Mouse (Mus musculus) urinary bladder, adult 18-20 months (tissue): ENCODE data around the gene Rhot1.

ENCODE experiments used
- DNase-seq, 2 experiments: peaks; one replicate each; pipeline ENCODE4 v3.0.0; 2022; ENCODE audit warnings: low spot score in 2 of 2, mixed read lengths in 2 of 2

Gene Rhot1

GRCm38 (mm10) chr11:80289701-80290445 lies 81.1 kb downstream of the Rhot1 start:
- DNase-seq = peak; percentile 4 to 9

DNA sequence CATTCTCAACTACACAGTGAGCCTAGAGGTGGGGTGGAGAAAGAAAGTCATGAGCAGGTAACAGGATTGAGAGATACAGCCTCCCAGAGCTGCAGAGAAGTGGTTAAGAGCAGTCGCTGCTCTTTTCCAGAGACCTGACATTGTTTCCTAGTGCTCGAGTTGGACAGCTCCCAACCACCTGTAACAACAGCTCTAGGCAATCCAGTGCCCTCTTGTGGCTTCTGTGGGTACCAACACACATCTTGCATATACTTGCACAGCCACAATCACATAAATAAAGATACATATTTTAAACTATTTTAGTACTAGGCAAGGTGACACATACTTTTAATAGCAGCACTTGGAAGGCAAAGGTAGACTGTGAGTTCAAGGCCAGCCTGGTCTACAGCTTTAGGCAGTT lies 82.2 kb downstream of the Rhot1 start:
- no peak for DNase-seq

- DNase-seq = no peak
Observed at GRCm38 (mm10) chr11:80292463-80292862, 83.6 kb downstream of the Rhot1 start.

- DNase-seq = no peak
Observed at GRCm38 (mm10) chr11:80295066-80295465, 86.2 kb downstream of the Rhot1 start.

DNA sequence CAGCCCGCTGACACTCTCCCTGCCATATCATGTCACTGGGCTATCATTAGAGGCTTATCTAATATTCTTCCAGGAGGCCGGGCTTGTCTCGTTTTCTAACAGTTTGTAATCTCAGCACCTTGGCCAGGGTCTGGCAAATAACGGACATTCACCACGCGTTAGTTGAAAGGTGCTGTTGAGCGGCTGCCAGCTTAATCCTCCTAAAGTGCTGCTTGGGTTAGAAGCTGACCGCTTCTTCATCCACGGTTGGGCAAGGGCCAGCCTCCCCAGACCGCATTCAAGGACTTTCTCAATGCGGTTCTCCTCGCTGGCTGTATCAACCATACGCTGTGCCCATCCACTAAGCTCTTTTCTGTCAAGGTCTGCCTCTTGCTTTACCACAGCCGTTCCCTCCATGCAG lies 87.0 kb downstream of the Rhot1 start:
- DNase-seq = no peak

- DNase-seq = no peak
Observed at GRCm38 (mm10) chr11:80299513-80300235, 90.9 kb downstream of the Rhot1 start.

DNA sequence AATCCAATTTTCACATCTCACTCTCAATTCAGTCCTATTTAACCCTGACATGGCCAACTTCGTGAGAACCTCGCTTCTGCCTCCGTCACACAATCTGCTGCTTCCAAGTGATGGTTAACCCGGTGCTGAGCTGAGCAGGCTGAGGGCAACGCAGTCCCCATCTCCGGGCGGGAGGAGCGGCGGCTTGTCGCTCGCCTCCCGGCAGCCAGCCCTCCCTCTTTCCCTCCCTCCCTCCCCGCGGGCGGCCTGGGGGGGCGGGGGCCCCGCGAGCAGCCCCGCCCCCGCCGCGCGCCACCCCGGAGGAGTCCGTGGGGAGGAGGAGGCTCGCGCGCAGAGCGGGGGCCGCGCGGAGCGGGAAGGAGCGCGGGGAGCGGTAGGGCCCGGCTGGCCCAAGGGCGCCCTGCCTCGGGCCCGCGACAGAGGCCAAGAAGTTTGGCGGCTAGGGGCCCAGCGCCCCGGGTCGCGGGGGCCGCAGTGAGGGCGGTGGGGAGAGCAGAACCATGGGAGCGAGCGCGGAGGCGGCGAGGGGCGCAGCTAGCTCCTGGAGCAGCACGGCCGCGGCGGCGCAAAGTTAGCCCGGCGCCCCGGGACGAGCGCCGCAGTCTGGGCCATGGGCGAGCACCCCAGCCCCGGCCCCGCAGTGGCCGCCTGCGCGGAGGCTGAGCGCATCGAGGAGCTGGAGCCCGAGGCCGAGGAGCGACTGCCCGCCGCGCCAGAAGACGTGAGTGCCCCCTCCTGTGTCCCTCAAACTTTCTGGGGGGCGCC lies 91.9 kb downstream of the Rhot1 start, which contains the start of gene Rhbdl3:
Gene Rhbdl3 (plus strand): TSS at position 362 of the 765 bp plus-strand sequence.
- DNase-seq = peak; percentile 31 to 51

DNA sequence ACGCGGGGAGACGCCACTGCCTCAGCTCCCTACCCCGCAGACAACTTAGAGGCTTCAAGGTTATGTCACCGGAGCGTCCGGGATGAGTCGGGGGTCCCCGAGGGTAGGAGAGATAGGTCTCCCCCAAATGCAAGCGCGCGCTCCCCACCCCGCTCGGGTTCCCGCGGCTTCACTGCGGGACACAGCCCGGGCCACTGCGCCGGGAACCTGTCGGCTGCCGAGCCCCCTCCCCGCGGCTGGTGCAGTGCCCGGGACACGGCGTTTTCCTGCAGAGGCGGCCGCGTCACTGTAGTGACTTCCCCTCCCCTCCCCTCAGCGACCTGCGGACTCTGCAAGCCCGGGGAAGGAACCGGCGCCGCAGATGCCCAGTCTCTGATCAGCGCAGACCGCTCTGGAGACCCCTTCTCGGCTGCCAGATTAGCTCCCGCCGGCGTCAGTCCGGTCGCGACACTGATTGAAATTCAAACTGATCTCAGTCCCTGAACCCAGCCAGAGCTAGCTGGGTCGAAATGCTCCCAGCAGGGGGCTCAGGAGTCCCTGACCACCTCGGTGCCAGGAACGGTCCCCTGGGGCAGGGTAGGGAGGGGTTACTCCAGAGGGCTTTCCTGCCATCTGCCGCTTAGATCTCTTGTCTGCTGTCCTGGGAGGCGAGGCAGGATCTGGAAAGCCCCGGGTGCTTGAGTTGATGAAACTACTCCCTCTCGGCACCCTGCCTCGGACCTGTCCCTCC lies 92.7 kb downstream of the Rhot1 start:
- DNase-seq = peak in 1 of 2 experiments; percentile 55

DNA sequence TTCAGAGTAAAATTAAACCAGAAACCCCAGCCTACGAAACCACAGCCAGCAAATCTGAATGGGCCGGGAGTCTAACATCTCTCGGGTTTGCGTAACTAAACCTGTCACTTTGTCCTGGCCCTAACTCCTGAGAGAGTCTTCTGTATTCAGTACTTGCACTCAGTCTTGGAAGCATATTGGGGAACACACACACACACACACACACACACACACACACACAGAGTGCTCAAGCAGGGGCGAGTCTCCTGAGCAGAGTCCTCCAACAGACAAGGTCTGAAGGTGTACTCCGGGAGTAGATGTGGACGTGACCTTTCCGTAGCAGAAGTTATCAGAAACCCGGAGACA lies 93.2 kb downstream of the Rhot1 start:
- peak in 1 of 2 experiments; percentile 11 for DNase-seq

DNA sequence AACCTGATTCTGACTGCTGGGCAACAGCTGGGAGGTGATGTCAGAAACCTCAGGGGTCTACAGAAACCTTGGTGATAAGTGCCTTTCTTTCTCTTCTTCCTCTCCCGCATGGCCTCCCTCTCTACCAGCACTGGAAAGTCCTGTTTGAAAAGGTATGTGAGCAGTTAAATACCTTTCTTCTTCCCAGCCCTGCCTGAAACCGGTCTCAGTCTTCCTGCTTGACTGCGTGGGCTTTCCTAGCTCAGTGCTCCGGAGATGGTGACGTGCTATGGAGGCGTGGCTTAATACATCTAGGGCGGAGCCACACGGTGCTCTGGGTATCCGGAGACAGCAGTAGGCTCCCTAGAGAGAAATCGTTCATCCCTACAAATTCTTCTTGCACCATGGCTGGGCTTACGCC lies 93.7 kb downstream of the Rhot1 start:
- DNase-seq = peak; percentile 48 to 55

DNA sequence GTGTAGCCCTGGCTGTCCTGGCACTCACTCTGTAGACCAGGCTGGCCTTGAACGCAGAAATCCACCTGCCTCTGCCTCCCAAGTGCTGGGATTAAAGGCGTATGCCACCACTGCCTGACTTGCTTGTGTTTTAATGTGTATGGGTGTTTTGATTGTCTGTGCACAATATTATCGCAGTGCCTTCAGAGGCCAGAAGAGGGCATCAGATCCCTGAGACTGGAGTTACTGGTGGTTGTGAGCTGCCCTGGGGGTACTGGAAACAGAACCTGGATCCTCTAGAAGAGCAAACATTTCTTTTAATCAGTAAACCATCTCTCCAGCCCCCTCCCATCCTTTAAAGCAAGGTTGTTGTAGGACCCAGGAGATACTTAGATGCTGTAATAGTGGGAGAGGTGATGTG lies 94.9 kb downstream of the Rhot1 start:
- DNase-seq = no peak

DNA sequence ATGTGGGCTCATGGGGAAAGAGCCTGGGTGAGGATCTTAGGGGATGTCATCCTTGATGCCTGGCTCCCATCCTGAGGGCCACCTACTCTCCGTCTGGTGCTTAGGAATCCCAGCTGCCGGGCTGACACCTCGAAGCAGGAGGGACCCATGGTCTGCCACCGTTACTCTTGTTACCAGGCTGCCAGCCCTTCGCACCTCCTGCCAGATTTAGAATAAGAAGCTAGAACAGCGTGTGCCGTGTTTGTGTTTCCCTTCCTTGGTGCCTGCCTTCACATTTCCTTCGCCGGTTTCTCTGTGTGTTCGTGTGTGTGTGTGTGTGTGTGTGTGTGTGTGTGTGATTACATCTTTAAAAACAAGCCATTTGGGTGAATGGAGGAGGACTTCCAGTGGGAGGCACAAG lies 96.0 kb downstream of the Rhot1 start:
- DNase-seq = no peak

GRCm38 (mm10) chr11:80308537-80308936 lies 99.7 kb downstream of the Rhot1 start:
- DNase-seq = no peak

DNA sequence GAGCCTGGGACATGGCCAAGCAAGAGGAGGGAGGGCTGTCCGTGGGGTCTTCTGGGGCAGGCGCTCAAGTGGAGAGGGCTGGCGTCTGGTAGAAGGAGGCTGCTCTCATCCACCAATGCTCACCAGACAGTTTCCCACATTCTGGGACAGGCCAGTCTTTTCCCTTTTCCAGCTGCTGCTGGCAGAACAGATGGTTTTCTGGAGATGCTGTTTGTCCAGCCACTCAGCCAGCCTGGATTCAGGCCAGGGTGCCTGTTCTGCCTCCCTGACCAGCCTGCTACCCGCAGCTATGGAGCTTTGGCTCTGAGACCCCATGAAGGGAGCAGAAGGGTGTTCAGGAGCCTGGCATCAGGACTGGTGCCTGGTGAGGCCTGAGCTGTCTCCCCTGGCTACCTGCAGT lies 102.5 kb downstream of the Rhot1 start:
- DNase-seq = no peak

DNA sequence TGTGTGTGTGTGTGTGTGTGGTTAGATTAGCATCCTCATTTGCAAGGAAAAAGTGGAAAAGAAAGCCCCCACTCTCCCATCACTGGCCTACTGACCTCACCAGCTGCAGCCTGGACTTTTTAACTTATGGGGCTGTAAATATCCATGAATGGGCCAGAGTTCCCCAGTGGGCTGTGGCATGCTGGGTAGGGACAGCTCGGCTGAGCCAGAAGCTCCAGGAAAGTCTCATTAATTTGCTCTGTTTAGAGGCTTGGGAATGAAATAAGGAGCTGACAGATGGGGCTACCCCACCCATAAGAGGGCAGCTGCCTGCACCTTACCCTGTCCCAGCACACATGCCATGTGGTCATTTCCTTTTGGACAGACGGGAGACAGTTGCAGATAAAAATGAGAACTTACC lies 103.2 kb downstream of the Rhot1 start:
- no peak for DNase-seq

GRCm38 (mm10) chr11:80312565-80312964 lies 103.7 kb downstream of the Rhot1 start:
- no peak for DNase-seq

DNA sequence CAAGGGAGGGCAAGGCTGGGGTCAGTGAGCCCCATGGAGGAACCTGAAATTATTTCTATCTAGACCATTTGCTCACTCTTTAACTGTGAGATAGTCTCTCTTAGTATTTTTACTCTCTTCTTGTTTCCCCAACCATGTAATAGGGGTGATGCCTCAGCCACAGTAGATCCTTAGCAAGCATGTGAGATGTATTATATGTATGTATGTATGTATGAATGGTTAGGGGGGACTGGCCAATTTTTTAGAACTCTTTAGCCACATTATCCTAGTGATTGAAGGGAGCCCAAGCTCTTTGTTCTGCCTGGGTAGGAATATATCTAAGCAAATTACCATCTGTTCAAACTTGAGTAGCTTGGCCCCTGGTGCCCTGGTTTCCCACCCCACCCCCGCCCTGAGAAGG lies 104.6 kb downstream of the Rhot1 start:
- DNase-seq = no peak

DNA sequence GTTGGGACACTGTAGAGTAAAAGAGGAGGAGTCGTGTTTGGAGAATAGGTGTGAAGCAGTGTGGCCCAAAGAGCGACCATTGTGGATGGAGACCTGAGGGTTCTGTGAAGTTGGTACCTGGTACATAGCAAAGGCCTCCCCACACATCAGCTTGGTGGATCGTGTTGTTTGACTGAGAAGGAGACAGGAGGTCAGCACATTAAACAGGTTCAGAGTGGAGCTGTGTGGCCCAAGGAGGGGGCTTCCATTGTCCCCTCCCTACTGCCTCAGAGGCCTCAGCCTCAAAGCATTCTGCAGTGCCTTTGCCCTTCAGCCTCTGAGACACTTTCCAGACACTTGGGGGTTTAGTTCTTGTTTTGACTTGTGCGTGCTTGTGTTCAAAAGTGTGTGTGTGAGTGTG lies 105.1 kb downstream of the Rhot1 start:
- DNase-seq = no peak

- no peak for DNase-seq
Observed at GRCm38 (mm10) chr11:80315743-80316639, 107.2 kb downstream of the Rhot1 start.
